Mouse (Mus musculus) regulatory T cell (primary cell): ENCODE data around the gene Fmnl3.

ENCODE experiments used
- in situ Hi-C: fragments of 300-600 bp; cut with MboI, MseI; formaldehyde crosslinking; loops from one replicate; pipeline ENCODE4 v1.15.1; 2025; ENCODE audit warnings: high pct_unique_total_duplicates

Fmnl3 gene

GRCm38 (mm10) chr15:99344148-99344870 lies 26.0 kb downstream of the Fmnl3 start:
- in situ Hi-C loops, result no loop called here

- in situ Hi-C loops, result no loop called here
These were observed 26.7 kb downstream of the Fmnl3 start for GRCm38 (mm10) chr15:99343414-99344147.

- in situ Hi-C loops, result no loop called here
These were observed 27.9 kb downstream of the Fmnl3 start for GRCm38 (mm10) chr15:99342194-99342981.

- in situ Hi-C loops, result no loop called here
These were observed 29.2 kb downstream of the Fmnl3 start for GRCm38 (mm10) chr15:99341102-99341501.

- in situ Hi-C loops, result no loop called here
These were observed 30.6 kb downstream of the Fmnl3 start for GRCm38 (mm10) chr15:99339669-99340068.

- in situ Hi-C loops, result no loop called here
These were observed 31.4 kb downstream of the Fmnl3 start for GRCm38 (mm10) chr15:99338916-99339315.

- in situ Hi-C loops, result no loop called here
These were observed 34.4 kb downstream of the Fmnl3 start for GRCm38 (mm10) chr15:99335801-99336320.

- in situ Hi-C loops, result no loop called here
These were observed 35.8 kb downstream of the Fmnl3 start for GRCm38 (mm10) chr15:99334500-99334899.

- in situ Hi-C loops, result no loop called here
These were observed 36.6 kb downstream of the Fmnl3 start for GRCm38 (mm10) chr15:99333676-99334065.

- in situ Hi-C loops, result no loop called here
These were observed 37.2 kb downstream of the Fmnl3 start for GRCm38 (mm10) chr15:99332921-99333675.

- in situ Hi-C loops, result no loop called here
These were observed 38.2 kb downstream of the Fmnl3 start for GRCm38 (mm10) chr15:99332111-99332510.

GRCm38 (mm10) chr15:99331341-99331740 lies 38.9 kb downstream of the Fmnl3 start:
- in situ Hi-C loops, result no loop called here

GRCm38 (mm10) chr15:99330324-99330723 lies 40.0 kb downstream of the Fmnl3 start:
- in situ Hi-C loops, result no loop called here

- in situ Hi-C loops, result no loop called here
These were observed 42.3 kb downstream of the Fmnl3 start for GRCm38 (mm10) chr15:99328011-99328410.

- in situ Hi-C loops, result no loop called here
These were observed 43.3 kb downstream of the Fmnl3 start for GRCm38 (mm10) chr15:99326959-99327358.

- in situ Hi-C loops, result no loop called here
These were observed 43.9 kb downstream of the Fmnl3 start for GRCm38 (mm10) chr15:99326407-99326806.

GRCm38 (mm10) chr15:99325598-99325997 lies 44.7 kb downstream of the Fmnl3 start:
- in situ Hi-C loops, result no loop called here

- in situ Hi-C loops, result loop anchor here (5.0 kb wide), 1 partner anchor 53 kb away; no protein-coding TSS in a partner anchor
These were observed 46.1 kb downstream of the Fmnl3 start for GRCm38 (mm10) chr15:99324151-99324550.

- in situ Hi-C loops, result loop anchor here (5.0 kb wide), 1 partner anchor 56 kb away; no protein-coding TSS in a partner anchor
These were observed 49.3 kb downstream of the Fmnl3 start for GRCm38 (mm10) chr15:99320978-99321377.

GRCm38 (mm10) chr15:99320168-99320674 lies 50.1 kb downstream of the Fmnl3 start:
- in situ Hi-C loops, result loop anchor here (5.0 kb wide), 1 partner anchor 57 kb away; no protein-coding TSS in a partner anchor

- in situ Hi-C loops, result no loop called here
These were observed 50.8 kb downstream of the Fmnl3 start for GRCm38 (mm10) chr15:99319411-99319871.
